Mouse (Mus musculus) CH12.LX (cell line): ENCODE results near the gene B3gnt5. TPM values are rescaled to one million over a fixed set of nuclear protein-coding genes. Genes with fewer than 3 reads are reported as not detected.
A peak's percentile ranks its signal among the peaks of the same experiment; 100 is the strongest.

Experiments
- DNase-seq: peaks from one replicate; pipeline ENCODE4 v3.0.0-alpha.2; 2013; ENCODE audit errors: extremely low read depth
- H3K27ac ChIP-seq: 2 replicates; pipeline ENCODE4 v1.5.1; 2012; ENCODE audit warnings: low read depth, mild to moderate bottlenecking, control low read depth, moderate library complexity; ENCODE audit not compliant: insufficient read depth
- H3K27me3 ChIP-seq: replicated peaks from 2 replicates; pipeline ENCODE3; 2012; ENCODE audit warnings: inconsistent platforms
- H3K36me3 ChIP-seq, 2 experiments: replicated peaks in 1 of 2; 2 replicates each; pipeline versions ENCODE3 to v1.6.1; 2012; ENCODE audit warnings: inconsistent platforms in 1 of 2, low read length in 1 of 2, mild to moderate bottlenecking in 1 of 2, mixed read lengths in 1 of 2, moderate library complexity in 1 of 2; ENCODE audit not compliant: control insufficient read depth in 1 of 2, insufficient read depth in 1 of 2
- H3K4me1 ChIP-seq, 2 experiments: 2 replicates each; pipeline ENCODE4 v1.6.1; 2012; ENCODE audit warnings: inconsistent platforms in 1 of 2, moderate library complexity in 1 of 2; ENCODE audit not compliant: insufficient read depth in 2 of 2, control insufficient read depth in 1 of 2
- H3K4me2 ChIP-seq: 2 replicates; pipeline ENCODE4 v1.6.1; 2012; ENCODE audit warnings: low read depth, mild to moderate bottlenecking, control low read depth; ENCODE audit not compliant: poor library complexity, insufficient read depth, severe bottlenecking
- H3K4me3 ChIP-seq, 3 experiments: fragments of 150-350 bp in 1 of 3; sonication (generic) in 1 of 3; replicated peaks in 1 of 3; 2 replicates each; pipeline versions ENCODE3 to v1.5.1; 2011 to 2012; ENCODE audit warnings: low read depth in 2 of 3, low read length in 2 of 3, mild to moderate bottlenecking in 2 of 3, moderate library complexity in 2 of 3, control low read depth in 1 of 3, improper control_type of control experiment in 1 of 3, inconsistent platforms in 1 of 3, mixed read lengths in 1 of 3; ENCODE audit not compliant: poor library complexity in 1 of 3
- H3K79me2 ChIP-seq: replicated peaks from 2 replicates; pipeline ENCODE4 v1.6.1; 2012; ENCODE audit warnings: mild to moderate bottlenecking, moderate library complexity; ENCODE audit not compliant: control insufficient read depth, poor library complexity, insufficient read depth, severe bottlenecking; ENCODE audit errors: extremely low read depth
- H3K9ac ChIP-seq: 2 replicates; pipeline ENCODE4 v1.6.1; 2012; ENCODE audit warnings: low read depth, mild to moderate bottlenecking, control low read depth, moderate library complexity; ENCODE audit not compliant: insufficient read depth
- H3K9me3 ChIP-seq: replicated peaks from 2 replicates; pipeline ENCODE3; 2012; ENCODE audit warnings: low read length, inconsistent platforms, mixed read lengths
- BHLHE40 ChIP-seq: IDR thresholded peaks from 2 replicates; pipeline ENCODE4 v1.6.1; 2011; ENCODE audit warnings: mild to moderate bottlenecking, low read depth, low read length, improper control_type of control experiment
- ELF1 ChIP-seq: IDR thresholded peaks from 2 replicates; pipeline ENCODE4 v1.6.1; 2014; ENCODE audit warnings: low read depth, mild to moderate bottlenecking, inconsistent platforms, low read length, improper control_type of control experiment
- EP300 ChIP-seq: IDR thresholded peaks from 2 replicates; pipeline ENCODE4 v1.6.1; 2011; ENCODE audit warnings: low read length, improper control_type of control experiment
- ETS1 ChIP-seq: conservative IDR thresholded peaks from 2 replicates; pipeline ENCODE4 v1.6.1; 2012; ENCODE audit warnings: low read depth, mild to moderate bottlenecking, inconsistent platforms, low read length, improper control_type of control experiment, moderate library complexity
- IRF4 ChIP-seq: IDR thresholded peaks from 2 replicates; pipeline ENCODE4 v1.6.1; 2014; ENCODE audit warnings: low read depth, mild to moderate bottlenecking, inconsistent platforms, low read length, improper control_type of control experiment
- JUN ChIP-seq: IDR thresholded peaks from 2 replicates; pipeline ENCODE4 v1.6.1; 2011; ENCODE audit warnings: low read depth, mild to moderate bottlenecking, low read length, improper control_type of control experiment, moderate library complexity; ENCODE audit not compliant: insufficient read depth
- KAT2A ChIP-seq: IDR thresholded peaks from 2 replicates; pipeline ENCODE4 v1.6.1; 2012; ENCODE audit warnings: low read length, improper control_type of control experiment, inconsistent platforms; ENCODE audit not compliant: insufficient replicate concordance
- MAFK ChIP-seq: IDR thresholded peaks from 2 replicates; pipeline ENCODE4 v1.6.1; 2011; ENCODE audit warnings: low read length, improper control_type of control experiment; ENCODE audit not compliant: insufficient replicate concordance
- MAX ChIP-seq: IDR thresholded peaks from 2 replicates; pipeline ENCODE4 v1.6.1; 2011; ENCODE audit warnings: low read length, improper control_type of control experiment
- MEF2A ChIP-seq: IDR thresholded peaks from 2 replicates; pipeline ENCODE4 v1.6.1; 2014; ENCODE audit warnings: low read depth, mild to moderate bottlenecking, inconsistent platforms, low read length, improper control_type of control experiment, borderline replicate concordance
- MXI1 ChIP-seq: IDR thresholded peaks from 2 replicates; pipeline ENCODE4 v1.6.1; 2011; ENCODE audit warnings: mild to moderate bottlenecking, low read depth, low read length, improper control_type of control experiment
- MYC ChIP-seq: IDR thresholded peaks from 2 replicates; pipeline ENCODE4 v1.6.1; 2011; ENCODE audit warnings: low read depth, mild to moderate bottlenecking, improper control_type of control experiment, low read length
- NELFE ChIP-seq: IDR thresholded peaks from 2 replicates; pipeline ENCODE4 v1.6.1; 2011; ENCODE audit warnings: low read depth, low read length, improper control_type of control experiment
- PAX5 ChIP-seq: IDR thresholded peaks from 2 replicates; pipeline ENCODE4 v1.6.1; 2012; ENCODE audit warnings: low read length, inconsistent platforms, mixed read lengths
- POLR2A ChIP-seq: IDR thresholded peaks from 2 replicates; pipeline ENCODE4 v1.6.1; 2011; ENCODE audit warnings: low read depth, mild to moderate bottlenecking, improper control_type of control experiment, low read length
- RCOR1 ChIP-seq: conservative IDR thresholded peaks from 2 replicates; pipeline ENCODE4 v1.6.1; 2012; ENCODE audit warnings: low read depth, mild to moderate bottlenecking, inconsistent platforms, low read length, improper control_type of control experiment
- SIN3A ChIP-seq: IDR thresholded peaks from 2 replicates; pipeline ENCODE4 v1.6.1; 2012; ENCODE audit warnings: low read length, improper control_type of control experiment, inconsistent platforms
- TBP ChIP-seq: conservative IDR thresholded peaks from 2 replicates; pipeline ENCODE4 v1.6.1; 2011; ENCODE audit warnings: low read depth, low read length, improper control_type of control experiment
- TCF12 ChIP-seq: IDR thresholded peaks from 2 replicates; pipeline ENCODE4 v1.6.1; 2014; ENCODE audit warnings: low read depth, mild to moderate bottlenecking, inconsistent platforms, low read length, improper control_type of control experiment
- UBTF ChIP-seq: IDR thresholded peaks from 2 replicates; pipeline ENCODE4 v1.6.1; 2012; ENCODE audit warnings: low read depth, mild to moderate bottlenecking, inconsistent platforms, low read length, improper control_type of control experiment, moderate library complexity
- USF1 ChIP-seq: IDR thresholded peaks from 2 replicates; pipeline ENCODE4 v1.6.1; 2014; ENCODE audit warnings: low read depth, mild to moderate bottlenecking, inconsistent platforms, low read length, improper control_type of control experiment
- USF2 ChIP-seq: conservative IDR thresholded peaks from 2 replicates; pipeline ENCODE4 v1.6.1; 2011; ENCODE audit warnings: low read depth, low read length, improper control_type of control experiment
- dilution Hi-C: fragments of 300-500 bp; cut with MboI; formaldehyde crosslinking; loops from 2 replicates; pipeline ENCODE4 v1.14.3; 2020; ENCODE audit warnings: low sequenced_read_pairs; ENCODE audit not compliant: extremely low pct_unique_long_range_greater_than_20kb, extremely low pct_ligation_motif_present
- in situ Hi-C: fragments of 300-500 bp; cut with MboI; formaldehyde crosslinking; loops from 3 replicates; pipeline ENCODE4 v1.14.3; 2019; ENCODE audit warnings: low sequenced_read_pairs, low pct_ligation_motif_present, low pct_unique_long_range_greater_than_20kb, mixed read lengths
- polyA plus RNA-seq: library from polyadenylated mRNA; unstranded; fragments of >175 nt; gene quantifications from 2 replicates; pipeline ENCODE4 v1.2.1, GENCODE M21; 2012; ENCODE audit warnings: low read depth; ENCODE audit not compliant: insufficient read length
- total RNA-seq, 2 experiments: library from RNA; depleted of rRNA; stranded (reverse); fragments of 300-350 nt in 1 of 2; fragments of >200 nt in 1 of 2; gene quantifications; 2 replicates each; pipeline ENCODE4 v1.2.3; 2012 to 2014

B3gnt5 gene
- total and polyA plus RNA-seq, 3 experiments, result 1.9 to 6.3 (median 3.4) TPM

DNA sequence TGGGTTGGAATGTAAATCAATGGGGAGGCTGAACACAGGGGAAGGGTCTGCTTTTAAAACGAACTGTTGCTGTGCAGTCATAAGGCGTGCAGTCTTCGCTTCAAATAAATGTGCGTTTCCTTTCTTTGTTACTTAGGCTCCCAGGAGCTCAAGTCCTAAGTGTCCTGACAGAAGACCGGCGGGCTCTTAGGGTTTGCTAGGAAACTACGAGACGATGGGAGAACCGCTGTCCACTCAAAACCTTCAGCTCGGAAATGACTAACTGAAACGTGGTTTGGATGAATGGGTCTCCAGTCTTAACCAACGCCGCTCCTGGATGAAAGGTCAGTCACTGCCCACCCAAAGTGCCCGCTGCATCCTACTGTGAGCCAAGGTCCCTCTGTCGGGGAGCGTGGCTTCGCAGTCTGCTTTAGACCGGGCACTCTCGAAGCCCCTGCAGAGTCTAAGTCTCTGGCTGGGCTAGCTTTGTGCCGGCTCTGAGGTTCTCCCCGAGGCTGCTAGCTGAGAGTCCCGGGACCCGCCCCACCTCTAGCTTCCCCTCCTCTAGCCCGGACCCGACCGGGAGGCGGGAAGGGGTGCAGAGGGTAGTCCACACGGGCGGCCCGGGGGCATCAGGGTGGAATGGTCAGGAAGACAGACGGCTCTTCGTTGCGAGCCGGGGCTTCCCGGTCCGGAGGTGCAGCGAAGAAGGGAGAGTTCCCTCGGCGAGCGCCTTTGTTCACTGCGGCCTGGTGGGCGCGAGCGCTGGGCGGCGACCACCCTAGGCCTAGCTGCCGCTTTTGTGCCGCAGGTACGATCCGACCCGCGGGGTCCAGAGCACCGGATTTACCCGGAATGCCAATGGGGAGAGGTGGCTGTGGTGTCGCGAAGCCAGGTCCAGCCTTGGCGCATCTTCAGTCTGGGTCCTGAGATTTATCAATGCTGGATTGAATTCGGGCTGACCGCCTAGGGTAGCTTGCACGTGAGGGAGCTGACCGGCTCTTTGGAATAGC is 793 bp downstream of the B3gnt5 start:
- in situ Hi-C loops (no loop called here), dilution Hi-C loops (no loop called here)
- Histone ChIP-seq H3K4me2 (peak overlapping the region; percentile 99), H3K9me3 (no peaks in the 10 kb centered on the region), H3K4me3 (peak overlapping the region; percentile 8 to 53 (median 47)), H3K36me3 (peaks cover 0 to 2% of the 10 kb centered on the region in 2 experiments), H3K27me3 (peaks cover 31% of the 10 kb centered on the region), H3K27ac (no peak overlapping the region), H3K9ac (peak overlapping the region; percentile 18; the same call in 1 of the 2 replicates), H3K79me2 (no peaks in the 10 kb centered on the region; the same call in 1 of the 2 replicates), H3K4me1 (peaks cover 4 to 25% of the 10 kb centered on the region in 2 experiments; a peak in 3 of 4 replicates)
- peak; percentile 41 for DNase-seq
- TF ChIP-seq POLR2A, result no peak
- TF ChIP-seq UBTF, result 0 out of 2 replicates have a peak, but pooled peaks have one; percentile 73
- TF ChIP-seq PAX5, result no peak
- TF ChIP-seq MXI1, result 0 out of 2 replicates have a peak, but pooled peaks have one; percentile 28
- no peak for TF ChIP-seq JUN
- peak; percentile 68 for TF ChIP-seq BHLHE40

GRCm38 (mm10) chr16:19761691-19762090 is 1.7 kb downstream of the B3gnt5 start:
- dilution Hi-C loops (no loop called here), in situ Hi-C loops (no loop called here)
- H3K9ac ChIP-seq, result no peak overlapping the region
- H3K79me2 ChIP-seq, result no peaks in the 10 kb centered on the region; the same call in 1 of the 2 replicates
- H3K9me3 ChIP-seq, result peaks cover 5% of the 10 kb centered on the region
- peak overlapping the region; percentile 99 for H3K4me2 ChIP-seq
- H3K4me1 ChIP-seq, result peaks cover 4 to 25% of the 10 kb centered on the region in 2 experiments; a peak in 3 of 4 replicates
- H3K27ac ChIP-seq, result no peak overlapping the region
- peak; percentile 60 for TF ChIP-seq TCF12
- no peak for TF ChIP-seq USF2
- TF ChIP-seq IRF4, result peak; percentile 88
- TF ChIP-seq MXI1, result peak; percentile 44
- peak; percentile 47; the same call in 1 of the 2 replicates for TF ChIP-seq BHLHE40
- TF ChIP-seq USF1, result no peak
- 0 out of 2 replicates have a peak, but pooled peaks have one; percentile 34 for TF ChIP-seq MYC
- TF ChIP-seq TBP, result 0 out of 2 replicates have a peak, but pooled peaks have one; percentile 32
- TF ChIP-seq KAT2A, result 0 out of 2 replicates have a peak, but pooled peaks have one; percentile 50
- peak; percentile 96 for TF ChIP-seq MEF2A
- peak; percentile 65 for TF ChIP-seq SIN3A
- peak; percentile 80 for TF ChIP-seq MAFK
- peak; percentile 71 for TF ChIP-seq EP300
- TF ChIP-seq JUN, result 0 out of 2 replicates have a peak, but pooled peaks have one; percentile 6
- TF ChIP-seq ETS1, result peak; percentile 84
- TF ChIP-seq NELFE, result no peak
- TF ChIP-seq ELF1, result peak; percentile 16; the same call in 1 of the 2 replicates
- TF ChIP-seq RCOR1, result peak; percentile 40; the same call in 1 of the 2 replicates
- no peak for TF ChIP-seq MAX
- H3K4me3 ChIP-seq, result no peak overlapping the region
- DNase-seq, result peak; percentile 76
- peaks cover 27% of the 10 kb centered on the region for H3K27me3 ChIP-seq
- H3K36me3 ChIP-seq, result peaks cover 0 to 7% of the 10 kb centered on the region in 2 experiments
